Mouse (Mus musculus) kidney, embryonic 14.5 days (tissue): ENCODE results near the gene Akap8l. TPM values are rescaled to one million over a fixed set of nuclear protein-coding genes. Genes with fewer than 3 reads are reported as not detected.

Experiments used
- ATAC-seq: fragments of 200-750 bp; cut with Nextera tagmentation; 2 replicates; pipeline ENCODE4 v1.8.0; 2017; ENCODE audit warnings: moderate number of reproducible peaks, mild to moderate bottlenecking, moderate TSS enrichment, moderate library complexity; ENCODE audit not compliant: low FRiP score, low TSS enrichment
- H3K27ac ChIP-seq: fragments of 300-500 bp; sonication (generic); 2 replicates; pipeline ENCODE4 v1.5.1; 2014; ENCODE audit warnings: low read depth, mild to moderate bottlenecking, low read length, moderate library complexity, mixed read lengths
- H3K27me3 ChIP-seq: fragments of 300-500 bp; sonication (generic); 2 replicates; pipeline ENCODE4 v1.6.1; 2014; ENCODE audit warnings: mild to moderate bottlenecking, low read length; ENCODE audit not compliant: control insufficient read depth, insufficient read depth
- H3K36me3 ChIP-seq: fragments of 300-500 bp; sonication (generic); 2 replicates; pipeline ENCODE4 v1.6.1; 2014; ENCODE audit warnings: low read length, mixed read lengths; ENCODE audit not compliant: control insufficient read depth, insufficient read depth
- H3K4me1 ChIP-seq: fragments of 300-500 bp; sonication (generic); 2 replicates; pipeline ENCODE4 v1.6.1; 2014; ENCODE audit warnings: low read length, mixed read lengths; ENCODE audit not compliant: control insufficient read depth, insufficient read depth
- H3K4me2 ChIP-seq: fragments of 300-500 bp; sonication (generic); replicated peaks from 2 replicates; pipeline ENCODE4 v1.6.1; 2014; ENCODE audit warnings: low read depth, mild to moderate bottlenecking, low read length
- H3K4me3 ChIP-seq: fragments of 300-500 bp; sonication (generic); 2 replicates; pipeline ENCODE4 v1.5.1; 2014; ENCODE audit warnings: mild to moderate bottlenecking, low read length
- H3K9ac ChIP-seq: fragments of 300-500 bp; sonication (generic); 2 replicates; pipeline ENCODE4 v1.6.1; 2014; ENCODE audit warnings: low read depth, mild to moderate bottlenecking, low read length, moderate library complexity
- H3K9me3 ChIP-seq: fragments of 300-500 bp; sonication (generic); 2 replicates; pipeline ENCODE4 v1.6.1; 2016; ENCODE audit warnings: low read length; ENCODE audit not compliant: control insufficient read depth
- WGBS: fragments of 180-500 bp; shearing (Covaris S2); extraction: QIAGEN DNeasy Blood & Tissue Kit; methylation state at CpG from one replicate; pipeline ENCODE4 v1.1.7; 2014; 5-methylcytosine and 5-hydroxymethylcytosine counted together
- polyA plus RNA-seq: library from polyadenylated mRNA; unstranded; fragments of >200 nt; fragmentation: Nextera tagmentation; extraction: Ambion mirVana; gene quantifications from 2 replicates; pipeline ENCODE4 v1.2.1, GENCODE M21; 2014

Gene Akap8l
- polyA plus RNA-seq, 1 experiment from 2014 or later = 93.7 TPM

- no peak overlapping the region for H3K4me3 ChIP-seq
- peaks cover 61% of the 10 kb centered on the region for H3K36me3 ChIP-seq
- peaks cover 16% of the 10 kb centered on the region for H3K4me1 ChIP-seq
- H3K4me2 ChIP-seq = no peak overlapping the region
- H3K9me3 ChIP-seq = no peaks in the 10 kb centered on the region
- no peak for ATAC-seq
- no peaks in the 10 kb centered on the region for H3K27me3 ChIP-seq
- 86% methylated on average over 3 of the region's 3 CpGs for WGBS
- no peak overlapping the region for H3K9ac ChIP-seq
- H3K27ac ChIP-seq = no peak overlapping the region
Measured at GRCm38 (mm10) chr17:32317708-32318107, 32.7 kb downstream of the Akap8l start.

- Histone ChIP-seq H3K27me3 (no peaks in the 10 kb centered on the region), H3K4me2 (no peak overlapping the region), H3K36me3 (peaks cover 66% of the 10 kb centered on the region), H3K4me1 (peaks cover 12% of the 10 kb centered on the region), H3K4me3 (no peak overlapping the region), H3K9ac (no peak overlapping the region), H3K27ac (no peak overlapping the region), H3K9me3 (no peaks in the 10 kb centered on the region)
- ATAC-seq = no peak
- 94% methylated on average over 8 of the region's 8 CpGs for WGBS
Measured at GRCm38 (mm10) chr17:32317032-32317431, 33.4 kb downstream of the Akap8l start.

- Histone ChIP-seq H3K36me3 (peaks cover 81% of the 10 kb centered on the region), H3K27me3 (no peaks in the 10 kb centered on the region), H3K4me1 (peaks cover 10% of the 10 kb centered on the region), H3K4me3 (no peak overlapping the region), H3K9ac (no peak overlapping the region), H3K27ac (no peak overlapping the region), H3K4me2 (no peak overlapping the region), H3K9me3 (no peaks in the 10 kb centered on the region)
- no peak for ATAC-seq
- 95% methylated on average over 5 of the region's 5 CpGs for WGBS
Measured at GRCm38 (mm10) chr17:32315560-32315959, 34.8 kb downstream of the Akap8l start.

- Histone ChIP-seq H3K27ac (no peak overlapping the region), H3K4me3 (no peak overlapping the region), H3K9ac (no peak overlapping the region), H3K9me3 (no peaks in the 10 kb centered on the region), H3K4me1 (peaks cover 5% of the 10 kb centered on the region), H3K36me3 (peaks cover 97% of the 10 kb centered on the region), H3K27me3 (no peaks in the 10 kb centered on the region), H3K4me2 (no peak overlapping the region)
- ATAC-seq = no peak
- whole genome bisulfite sequencing = 82% methylated on average over 5 of the region's 5 CpGs
Measured at GRCm38 (mm10) chr17:32313892-32314291, 36.5 kb downstream of the Akap8l start.

- Histone ChIP-seq H3K4me2 (no peak overlapping the region), H3K9ac (no peak overlapping the region), H3K27me3 (no peaks in the 10 kb centered on the region), H3K36me3 (peaks cover 100% of the 10 kb centered on the region), H3K4me3 (no peak overlapping the region), H3K9me3 (no peaks in the 10 kb centered on the region), H3K4me1 (no peaks in the 10 kb centered on the region), H3K27ac (no peak overlapping the region)
- ATAC-seq = no peak
- WGBS = 94% methylated on average over 8 of the region's 8 CpGs
Measured at GRCm38 (mm10) chr17:32312801-32313200, 37.6 kb downstream of the Akap8l start.

DNA sequence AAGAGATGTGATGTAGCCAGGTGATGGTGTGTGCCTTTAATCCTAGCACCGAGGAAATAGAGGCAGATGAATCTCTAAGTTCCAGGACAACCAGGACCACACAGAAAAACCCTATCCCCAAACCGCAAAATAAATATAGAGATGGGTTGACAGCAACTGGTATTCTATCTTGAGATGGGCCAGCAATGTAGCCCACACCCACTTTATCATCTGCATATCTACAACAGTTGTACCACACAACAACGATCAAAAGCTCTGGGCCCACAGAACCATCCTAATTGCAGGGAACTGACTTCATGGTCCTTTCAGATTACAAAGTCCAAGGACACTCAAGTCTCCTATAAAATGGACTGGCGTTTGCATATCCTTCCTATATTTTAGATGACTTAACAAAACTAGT lies 42.4 kb downstream of the Akap8l start:
- H3K36me3 ChIP-seq = peaks cover 95% of the 10 kb centered on the region
- H3K27ac ChIP-seq = no peak overlapping the region
- H3K4me3 ChIP-seq = no peak overlapping the region
- no peak overlapping the region for H3K9ac ChIP-seq
- H3K9me3 ChIP-seq = no peaks in the 10 kb centered on the region
- 94% methylated on average over 4 of the region's 4 CpGs for WGBS
- no peak for ATAC-seq
- no peak overlapping the region for H3K4me2 ChIP-seq
- H3K27me3 ChIP-seq = no peaks in the 10 kb centered on the region
- H3K4me1 ChIP-seq = no peaks in the 10 kb centered on the region

GRCm38 (mm10) chr17:32298125-32298524 lies 52.3 kb downstream of the Akap8l start:
- 86% methylated on average over 1 of the region's 1 CpGs for WGBS
- Histone ChIP-seq H3K27me3 (no peaks in the 10 kb centered on the region), H3K27ac (no peak overlapping the region), H3K36me3 (no peaks in the 10 kb centered on the region), H3K4me2 (no peak overlapping the region), H3K9me3 (no peaks in the 10 kb centered on the region), H3K4me3 (no peak overlapping the region), H3K9ac (no peak overlapping the region), H3K4me1 (no peaks in the 10 kb centered on the region)
- ATAC-seq = no peak

DNA sequence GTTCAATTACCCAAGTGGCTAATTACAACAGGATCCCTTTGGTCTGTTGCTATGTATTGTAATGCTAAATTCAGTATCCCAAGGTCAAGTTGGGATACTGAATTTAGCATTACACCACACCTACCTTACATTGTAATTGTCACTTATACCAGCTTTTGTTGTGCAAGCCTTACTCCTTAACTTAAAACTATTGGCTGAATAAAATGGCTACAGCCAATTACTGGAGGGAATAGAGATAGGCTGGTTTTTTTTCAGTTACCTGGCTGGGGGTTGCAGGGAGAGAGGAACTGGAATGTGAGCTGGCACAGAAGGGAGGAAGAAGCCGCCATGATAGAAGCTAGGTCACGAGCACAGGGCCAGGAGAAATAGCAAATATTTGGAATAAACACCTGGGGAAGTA lies 54.5 kb downstream of the Akap8l start:
- no peak overlapping the region for H3K4me3 ChIP-seq
- WGBS = 88% methylated on average over 2 of the region's 2 CpGs
- H3K4me1 ChIP-seq = no peaks in the 10 kb centered on the region
- H3K36me3 ChIP-seq = no peaks in the 10 kb centered on the region
- H3K27me3 ChIP-seq = no peaks in the 10 kb centered on the region
- H3K9ac ChIP-seq = no peak overlapping the region
- no peak overlapping the region for H3K4me2 ChIP-seq
- no peaks in the 10 kb centered on the region for H3K9me3 ChIP-seq
- H3K27ac ChIP-seq = no peak overlapping the region
- no peak for ATAC-seq

DNA sequence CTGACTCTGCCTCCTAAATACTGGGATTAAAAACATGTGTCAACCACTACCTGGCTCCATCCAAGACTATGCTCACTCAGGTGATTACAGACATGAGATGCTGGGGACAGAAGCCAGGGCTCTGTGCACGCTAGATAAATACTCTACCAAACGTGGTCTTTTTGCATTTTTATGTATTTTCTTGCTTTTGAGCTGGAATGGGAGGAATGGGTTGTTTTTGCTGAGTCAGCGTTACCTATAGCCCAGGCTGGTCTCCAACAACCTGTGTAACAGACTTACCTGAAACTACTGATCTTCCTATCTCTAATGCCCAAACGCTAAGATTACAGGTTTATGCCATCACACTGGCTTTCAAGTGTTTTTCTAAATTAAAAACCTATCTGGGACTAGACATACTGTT lies 55.2 kb downstream of the Akap8l start:
- 78% methylated on average over 4 of the region's 4 CpGs for WGBS
- Histone ChIP-seq H3K27ac (no peak overlapping the region), H3K27me3 (no peaks in the 10 kb centered on the region), H3K9ac (no peak overlapping the region), H3K36me3 (no peaks in the 10 kb centered on the region), H3K4me3 (no peak overlapping the region), H3K4me2 (no peak overlapping the region), H3K4me1 (no peaks in the 10 kb centered on the region), H3K9me3 (no peaks in the 10 kb centered on the region)
- ATAC-seq = no peak
